Mouse (Mus musculus) ES-Bruce4 (cell line): ENCODE measurements around the gene AC124502.3.

ENCODE experiments used
- CTCF ChIP-seq: IDR thresholded peaks from one replicate; pipeline ENCODE4 v1.8.1; 2011; ENCODE audit warnings: low read depth, low read length
- EP300 ChIP-seq: IDR thresholded peaks from 2 replicates; pipeline ENCODE4 v1.6.1; 2011; ENCODE audit warnings: low read depth, low read length; ENCODE audit not compliant: insufficient read depth
- POLR2A ChIP-seq: IDR thresholded peaks from one replicate; pipeline ENCODE4 v1.8.1; 2011; ENCODE audit warnings: low read length; ENCODE audit not compliant: insufficient read depth

- TF ChIP-seq CTCF (no peak), POLR2A (no peak), EP300 (no peak)
Measured at GRCm38 (mm10) chr19:5079279-5079678, 40.6 kb downstream of the AC124502.3 start.
